Mouse (Mus musculus) spleen, embryonic (tissue): Measurements from ENCODE around the gene Chrna4.

Experiments
- CTCF ChIA-PET: fragments of 350-600 bp; sonication (Branson Sonifier 250); formaldehyde crosslinking; loops from one replicate; lab custom pipeline; 2022; lab: Charles Lee

The Chrna4 gene

GRCm38 (mm10) chr2:181043437-181043836 is at the start of gene Chrna4:
Gene Chrna4 (minus strand): TSS chr2:181043546.
- CTCF ChIA-PET, result no interaction called here

- CTCF ChIA-PET, result no interaction called here
Observed at GRCm38 (mm10) chr2:181090123-181090522, 46.8 kb upstream of the Chrna4 start.

- CTCF ChIA-PET, result no interaction called here
Observed at GRCm38 (mm10) chr2:181084997-181085396, 41.7 kb upstream of the Chrna4 start.

DNA sequence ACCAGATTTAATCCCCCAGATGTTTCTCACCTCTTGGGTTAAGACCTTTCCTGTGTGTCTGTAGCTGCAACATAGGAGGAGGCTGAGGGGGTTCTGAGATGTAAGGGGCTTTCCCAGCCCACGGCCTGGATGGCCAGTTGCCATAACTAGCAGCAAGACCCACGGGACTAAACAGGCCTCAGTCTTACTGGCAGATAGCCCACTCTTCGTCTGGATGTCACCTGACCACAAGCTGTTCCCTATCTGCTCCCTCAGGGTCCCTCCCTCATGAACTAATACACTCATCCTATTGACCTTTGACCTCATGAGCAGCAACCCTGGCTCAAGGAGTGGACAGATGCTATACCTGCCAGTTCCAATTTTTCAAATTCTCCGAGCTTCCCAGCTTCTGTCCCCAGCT is 40.6 kb upstream of the Chrna4 start:
- CTCF ChIA-PET, result no interaction called here

DNA sequence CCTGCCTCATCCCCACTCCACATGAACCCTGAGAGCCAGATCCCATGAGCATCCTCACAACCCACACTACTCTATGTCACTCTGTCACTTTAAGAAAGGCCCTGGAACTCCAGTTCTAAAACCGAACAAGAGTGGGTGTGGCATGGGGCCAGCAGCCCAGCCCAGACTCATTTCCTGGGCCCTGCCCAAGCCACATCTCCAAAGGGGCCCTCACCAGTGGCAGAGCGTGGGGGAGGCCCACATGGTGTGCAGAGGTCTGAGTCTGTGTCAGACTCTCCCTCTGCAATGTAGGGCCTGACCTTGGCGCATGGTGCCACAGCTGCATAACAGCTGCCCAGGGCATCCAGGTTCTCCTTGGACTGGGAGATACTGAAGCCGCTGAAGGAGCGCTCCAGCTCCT is 37.5 kb upstream of the Chrna4 start:
- CTCF ChIA-PET, result no interaction called here

GRCm38 (mm10) chr2:181079518-181079917 is 36.2 kb upstream of the Chrna4 start:
- CTCF ChIA-PET, result no interaction called here

GRCm38 (mm10) chr2:181078908-181079307 is 35.6 kb upstream of the Chrna4 start:
- CTCF ChIA-PET, result no interaction called here

DNA sequence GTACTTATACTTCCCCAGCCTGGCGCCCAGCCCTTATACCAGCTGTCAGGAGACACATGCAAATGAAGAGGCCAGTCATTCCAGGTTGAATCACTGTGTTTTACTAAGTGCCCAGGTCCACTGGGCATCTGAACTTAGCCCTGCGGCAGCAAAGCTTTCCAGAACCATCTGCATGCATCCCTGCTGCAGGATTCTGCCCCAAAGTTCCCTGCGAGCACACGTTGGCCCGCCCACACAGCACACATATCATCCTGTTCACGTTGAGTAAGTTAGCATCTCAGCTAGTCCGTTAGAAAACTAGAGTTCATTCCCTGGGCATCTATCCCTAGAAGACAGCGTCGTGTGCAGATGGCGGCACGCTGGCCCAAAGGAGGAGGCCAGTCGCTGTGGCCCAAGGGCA is 32.2 kb upstream of the Chrna4 start:
- CTCF ChIA-PET, result no interaction called here

- CTCF ChIA-PET, result no interaction called here
Observed at GRCm38 (mm10) chr2:181072403-181072714, 29.0 kb upstream of the Chrna4 start.

GRCm38 (mm10) chr2:181071706-181072402 is 28.5 kb upstream of the Chrna4 start:
- CTCF ChIA-PET, result no interaction called here

GRCm38 (mm10) chr2:181070136-181070535 is 26.8 kb upstream of the Chrna4 start:
- CTCF ChIA-PET, result no interaction called here

GRCm38 (mm10) chr2:181068499-181068898 is 25.2 kb upstream of the Chrna4 start:
- CTCF ChIA-PET, result interaction anchor here (0.6 kb wide), 1 partner anchor 215 kb away, joined by 3 read pairs; no protein-coding TSS in a partner anchor

DNA sequence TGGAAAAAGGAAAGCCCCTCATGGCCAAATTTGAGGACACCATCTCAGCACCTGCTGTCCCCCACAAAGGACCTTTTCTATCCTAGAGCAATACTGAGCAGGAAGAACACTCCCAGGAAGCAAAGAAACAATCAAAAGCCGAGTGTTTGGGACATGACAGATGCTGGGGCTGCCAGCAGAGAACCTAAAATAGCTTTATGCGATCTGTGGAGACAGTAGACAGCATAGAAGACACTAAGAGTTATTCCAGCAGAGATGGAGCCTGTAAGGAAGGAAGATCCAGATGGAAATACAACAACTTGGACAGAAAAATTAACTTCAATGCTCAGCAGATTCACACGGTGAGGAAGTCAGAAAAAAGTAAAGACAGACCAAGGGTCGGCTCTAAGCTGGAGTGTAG is 22.5 kb upstream of the Chrna4 start:
- CTCF ChIA-PET, result interaction anchor here (0.6 kb wide), 1 partner anchor 543 kb away, joined by 3 read pairs; no protein-coding TSS in a partner anchor

DNA sequence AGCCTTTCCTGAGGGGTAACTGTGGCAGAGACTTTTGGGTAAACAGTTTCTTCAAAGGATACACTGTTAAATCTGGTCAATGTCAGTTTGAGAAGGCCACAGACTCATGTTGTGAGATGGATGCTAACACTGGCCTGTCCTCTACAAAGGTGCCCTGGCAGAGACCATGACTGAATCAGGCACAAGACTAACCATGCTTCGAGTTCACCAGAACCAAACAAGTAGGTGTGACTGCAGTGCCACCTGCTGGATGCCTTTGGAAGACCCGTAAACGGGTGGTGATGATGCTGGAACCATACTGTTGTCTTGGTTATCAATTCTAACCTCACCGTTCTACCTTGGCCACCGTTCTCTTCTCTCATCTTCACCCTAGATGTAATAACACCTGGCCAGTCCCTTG is 16.8 kb upstream of the Chrna4 start:
- CTCF ChIA-PET, result no interaction called here

GRCm38 (mm10) chr2:181058193-181058592 is 14.8 kb upstream of the Chrna4 start:
- CTCF ChIA-PET, result no interaction called here

GRCm38 (mm10) chr2:181057341-181057740 is 14.0 kb upstream of the Chrna4 start:
- CTCF ChIA-PET, result interaction anchor here (0.5 kb wide), 1 partner anchor 128 kb away, joined by 3 read pairs; no protein-coding TSS in a partner anchor

DNA sequence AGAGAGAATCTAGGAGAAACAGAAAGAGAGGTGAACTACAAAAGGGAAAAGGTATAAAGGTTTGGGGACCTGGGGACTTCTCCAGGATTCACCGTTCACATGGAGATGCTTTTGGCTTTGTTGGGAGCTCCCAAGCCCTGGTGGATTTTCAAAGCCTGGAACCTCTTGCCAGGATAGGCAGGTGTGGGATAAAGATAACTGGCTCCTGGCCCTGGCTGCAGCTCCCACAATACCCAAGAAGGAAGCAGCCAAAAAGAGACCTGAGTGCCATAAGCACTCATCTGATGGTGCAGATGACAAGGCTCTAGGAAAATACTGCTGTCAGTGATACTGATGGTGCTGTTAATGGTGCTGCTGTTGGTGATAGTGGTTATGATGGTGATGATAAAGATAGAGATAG is 8.8 kb upstream of the Chrna4 start:
- CTCF ChIA-PET, result no interaction called here

GRCm38 (mm10) chr2:181048986-181049385 is 5.6 kb upstream of the Chrna4 start:
- CTCF ChIA-PET, result no interaction called here

GRCm38 (mm10) chr2:181048252-181048945 is 5.1 kb upstream of the Chrna4 start:
- CTCF ChIA-PET, result no interaction called here

DNA sequence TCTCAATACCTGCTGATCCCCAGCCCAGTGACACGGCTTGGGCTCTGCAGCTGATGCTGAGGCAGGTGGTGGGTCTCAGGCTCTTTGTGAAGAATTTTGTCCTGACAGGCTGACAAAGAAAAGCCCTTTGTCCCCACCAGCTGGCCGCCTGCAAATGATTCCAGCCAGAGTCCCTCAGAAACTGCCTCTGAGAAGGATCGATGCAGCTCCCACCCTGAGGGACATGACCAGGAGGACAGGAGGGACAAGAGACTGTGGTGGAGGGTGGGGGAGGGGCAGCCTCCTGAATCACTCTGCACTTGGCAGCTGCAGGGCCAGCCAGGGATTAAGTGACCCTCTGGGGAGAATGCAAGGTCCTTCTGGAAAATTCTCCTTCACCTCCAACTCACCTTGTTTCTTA is 655 bp upstream of the Chrna4 start:
- CTCF ChIA-PET, result no interaction called here

DNA sequence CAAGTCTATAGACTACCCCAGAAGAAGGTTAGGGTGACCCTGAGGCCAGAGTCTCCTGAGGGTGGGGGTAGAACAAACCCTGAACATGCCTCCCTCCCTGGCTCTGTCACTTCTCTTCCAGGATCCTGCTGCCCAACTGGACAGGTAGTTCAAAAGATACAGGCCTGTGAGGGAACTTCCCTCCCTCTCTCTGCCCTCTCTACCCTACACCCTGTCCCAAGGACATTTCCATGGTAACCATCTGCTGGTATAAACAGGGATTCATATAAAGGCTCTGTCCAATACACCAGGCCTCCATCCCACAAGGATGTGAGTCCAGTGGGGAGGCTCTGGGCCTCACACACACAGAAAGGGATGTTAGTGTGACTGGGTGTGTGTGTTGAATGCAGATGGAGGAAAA is 970 bp downstream of the Chrna4 start:
- CTCF ChIA-PET, result no interaction called here

DNA sequence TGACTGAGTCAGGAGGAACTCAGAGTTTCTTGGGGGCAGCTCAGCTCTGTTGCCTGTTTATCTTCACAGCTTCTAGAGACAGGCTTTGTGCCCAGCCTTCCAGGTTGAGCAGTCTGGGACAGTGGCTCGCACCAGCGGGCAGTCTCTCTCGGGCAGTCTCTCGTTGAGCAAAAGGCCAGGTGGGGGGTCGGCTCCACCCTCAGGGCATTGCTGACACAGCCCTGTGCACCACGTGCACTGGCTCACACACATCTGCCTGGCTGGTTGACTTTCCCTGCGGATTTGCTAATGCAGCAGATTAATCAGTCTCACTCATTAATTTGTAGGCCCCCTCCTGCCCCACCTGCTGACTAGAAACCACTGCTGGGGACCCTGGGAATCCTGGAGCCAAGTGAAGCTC is 1.4 kb downstream of the Chrna4 start:
- CTCF ChIA-PET, result no interaction called here

GRCm38 (mm10) chr2:181039356-181039680 is 4.0 kb downstream of the Chrna4 start:
- CTCF ChIA-PET, result no interaction called here
